Mouse (Mus musculus) layer of hippocampus, adult 18-20 months (tissue): ENCODE measurements around the gene Abca13. TPM values are rescaled to one million over a fixed set of nuclear protein-coding genes. Genes with fewer than 3 reads are reported as not detected.

Experiments
- DNase-seq, 2 experiments: peaks; one replicate each; pipeline ENCODE4 v3.0.0; 2022; ENCODE audit warnings: low spot score in 2 of 2
- total RNA-seq, 2 experiments: library from RNA; stranded (reverse); gene quantifications; 2 replicates each; pipeline ENCODE4 v1.2.3; 2021

Abca13 gene
- total RNA-seq, 2 experiments from 2014 or later: 0.05 TPM; not detected in 1

GRCm38 (mm10) chr11:9666648-9667255 is 475.0 kb downstream of the Abca13 start:
- DNase-seq: no peak

DNA sequence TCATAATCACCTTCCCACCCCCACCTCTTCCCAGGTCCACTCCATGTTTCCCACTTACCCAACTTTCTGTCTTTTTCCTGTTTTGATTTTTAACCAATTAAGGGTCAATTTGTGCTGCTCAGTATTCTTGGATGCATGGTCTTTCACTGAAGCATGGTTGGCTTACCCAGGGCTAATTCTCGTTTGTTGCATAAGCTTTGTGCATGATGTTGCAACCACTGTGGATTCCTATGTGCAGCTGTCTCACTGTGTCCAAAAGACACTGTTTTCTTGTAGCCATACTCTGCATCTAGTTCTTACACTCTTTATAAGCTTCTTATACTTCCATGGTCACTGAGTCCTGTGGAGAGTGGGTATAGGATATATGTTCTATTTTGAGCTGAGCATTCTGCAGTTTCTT is 477.7 kb downstream of the Abca13 start:
- no peak for DNase-seq

DNA sequence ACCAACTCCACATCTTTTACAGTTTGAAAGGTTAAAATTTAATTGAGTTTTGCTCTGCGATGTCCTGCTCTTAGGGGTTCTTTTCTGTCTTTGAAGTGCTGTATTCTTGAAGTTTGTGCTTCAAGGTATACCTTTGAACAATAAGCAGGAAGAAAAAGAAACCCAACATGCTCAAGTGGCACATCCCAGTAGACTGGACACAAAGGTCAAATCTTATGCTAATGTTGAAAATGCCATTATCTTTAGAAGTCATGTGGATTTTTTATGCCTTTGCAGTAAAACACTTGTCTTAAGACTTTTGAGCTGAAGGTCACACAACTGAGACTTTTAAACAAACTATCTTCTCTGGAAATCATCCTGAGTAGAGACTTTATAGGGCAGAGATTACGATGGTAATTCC is 493.2 kb downstream of the Abca13 start:
- no peak for DNase-seq

DNA sequence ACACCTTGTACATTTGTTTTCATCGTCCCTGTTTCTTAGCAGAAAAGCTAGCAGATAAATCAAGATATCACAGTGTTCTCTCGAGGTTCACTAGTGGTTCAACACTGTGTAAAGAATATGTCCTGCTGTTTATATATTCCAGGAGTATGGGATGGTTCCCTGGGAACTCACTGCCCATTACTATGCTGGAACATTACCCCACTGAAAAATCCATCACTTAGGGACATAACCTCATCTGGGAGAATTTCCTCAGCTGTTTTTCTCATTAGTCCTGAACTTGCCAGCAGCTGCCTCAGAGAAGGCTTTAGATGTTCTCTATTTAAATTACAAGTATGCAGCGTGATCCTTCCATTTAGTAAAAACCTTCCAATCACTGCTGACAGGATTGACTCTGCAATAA is 513.4 kb downstream of the Abca13 start:
- no peak for DNase-seq

DNA sequence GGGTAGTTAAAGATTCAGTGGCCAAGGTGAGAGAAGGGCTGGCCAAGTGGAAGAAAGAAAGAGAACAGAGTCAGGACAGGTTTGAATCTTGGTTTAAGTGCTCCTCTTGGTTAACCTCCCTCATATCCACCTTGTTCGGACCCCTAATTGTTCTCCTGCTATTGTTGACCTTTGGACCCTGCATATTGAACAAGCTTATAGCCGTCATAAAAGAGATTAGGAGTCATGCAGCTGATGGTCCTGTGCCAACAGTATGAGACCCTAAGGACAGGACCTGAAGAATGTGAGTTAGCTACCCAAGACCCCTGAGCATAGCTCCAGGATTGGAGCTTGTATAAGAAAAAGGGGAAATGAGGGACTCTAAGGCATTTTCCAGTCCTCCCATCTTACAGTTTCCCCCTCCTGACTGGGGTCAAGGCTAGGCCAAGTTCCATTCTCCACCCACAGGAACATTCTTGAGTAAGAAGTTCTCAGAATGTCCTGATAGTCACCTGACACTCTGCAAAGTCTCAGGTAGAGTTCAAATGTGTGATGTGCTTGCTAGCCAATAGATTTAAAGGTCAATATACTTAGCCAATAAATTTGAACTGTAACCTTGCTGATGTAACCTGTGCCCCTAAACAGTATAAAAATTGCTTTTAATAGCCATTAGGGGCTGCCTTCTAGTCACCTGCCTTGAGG is 536.2 kb downstream of the Abca13 start:
- no peak for DNase-seq

DNA sequence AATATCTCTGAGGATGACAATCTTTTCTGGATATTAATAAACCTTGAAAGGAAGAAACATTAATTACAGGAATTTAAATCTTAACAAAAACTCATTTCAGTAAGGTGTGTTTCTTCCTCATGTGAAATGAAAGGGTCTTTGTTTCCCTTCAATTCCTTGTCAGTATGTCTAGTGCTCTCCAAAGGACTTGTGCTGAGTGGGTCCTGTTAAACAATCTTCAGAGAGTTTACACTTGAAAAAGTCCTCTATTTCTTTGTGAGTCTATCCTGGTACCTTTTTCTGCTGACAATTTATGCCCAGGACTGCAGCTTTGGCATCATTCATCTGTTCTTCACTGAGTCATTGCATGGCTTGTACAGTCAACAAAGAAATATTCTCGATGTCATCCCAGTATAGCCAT is 539.6 kb downstream of the Abca13 start:
- DNase-seq: no peak

Other genes starting within 250 kb of the Abca13 start
- under 1 TPM; 0.08 to 0.52 TPM for gene Pkd1l1, start 218.7 kb upstream of the Abca13 start, total RNA-seq
- gene Hus1, start 180.8 kb upstream of the Abca13 start, total RNA-seq: 10 to 100 TPM; 13.3 to 13.5 TPM
- gene Gm11992, start 143.3 kb upstream of the Abca13 start, total RNA-seq: 1 to 10 TPM; 1.2 to 1.4 TPM
- under 1 TPM; 0.38 to 0.82 TPM for gene Sun3, start 143.0 kb upstream of the Abca13 start, total RNA-seq
- gene Upp1, start 73.8 kb upstream of the Abca13 start, total RNA-seq: 1 to 10 TPM; 4.0 to 4.1 TPM